Mouse (Mus musculus) G1E (cell line): ENCODE results near the gene Fcgr1. TPM values are rescaled to one million over a fixed set of nuclear protein-coding genes. Genes with fewer than 3 reads are reported as not detected.
"Not testable (repeated sequence)": the region's sequence is repeated elsewhere in the genome, so short reads cannot be mapped to it uniquely, and the experiment has no call there.

Source experiments
- ATAC-seq: 2 replicates; pipeline ENCODE4 v1.8.0; 2016; ENCODE audit warnings: mild to moderate bottlenecking; ENCODE audit not compliant: insufficient number of reproducible peaks, poor library complexity, low FRiP score, severe bottlenecking; ENCODE audit errors: extremely low read depth
- DNase-seq: peaks from one replicate; pipeline ENCODE4 v3.0.0; 2012; ENCODE audit warnings: low spot score
- H3K27me3 ChIP-seq: 2 replicates; pipeline ENCODE4 v1.6.1; 2012; ENCODE audit warnings: mild to moderate bottlenecking, low read length, inconsistent platforms; ENCODE audit not compliant: insufficient read depth
- H3K36me3 ChIP-seq: replicated peaks from 2 replicates; pipeline ENCODE3; 2012; ENCODE audit warnings: mild to moderate bottlenecking, inconsistent platforms
- H3K4me1 ChIP-seq: 2 replicates; pipeline ENCODE4 v1.6.1; 2012; ENCODE audit warnings: low read depth, low read length, inconsistent platforms, mixed read lengths; ENCODE audit not compliant: insufficient read depth
- H3K4me3 ChIP-seq: 2 replicates; pipeline ENCODE4 v1.5.1; 2012; ENCODE audit warnings: low read depth, mild to moderate bottlenecking, inconsistent platforms, low read length, moderate library complexity, mixed read lengths
- H3K9me3 ChIP-seq: replicated peaks from 2 replicates; pipeline ENCODE4 v1.6.1; 2012; ENCODE audit warnings: inconsistent platforms
- CTCF ChIP-seq: IDR thresholded peaks from 2 replicates; pipeline ENCODE4 v1.5.1; 2012; ENCODE audit warnings: low read depth, low read length, inconsistent platforms, mixed read lengths
- GATA1 ChIP-seq: IDR thresholded peaks from 2 replicates; pipeline ENCODE4 v1.6.1; 2012; ENCODE audit warnings: borderline replicate concordance, low read length, inconsistent platforms, mixed read lengths
- GATA2 ChIP-seq: IDR thresholded peaks from 2 replicates; pipeline ENCODE4 v1.6.1; 2012; ENCODE audit warnings: low read depth, low read length, inconsistent platforms, borderline replicate concordance
- POLR2AphosphoS5 ChIP-seq: IDR thresholded peaks from 2 replicates; pipeline ENCODE4 v1.6.1; 2012; ENCODE audit warnings: low read depth, low read length, inconsistent platforms; ENCODE audit not compliant: insufficient replicate concordance
- TAL1 ChIP-seq: conservative IDR thresholded peaks from 2 replicates; pipeline ENCODE4 v1.6.1; 2012; ENCODE audit warnings: low read depth, low read length, inconsistent platforms, mixed read lengths
- polyA plus RNA-seq: library from polyadenylated mRNA; stranded (reverse); fragments of >175 nt; gene quantifications from 2 replicates; pipeline ENCODE4 v1.2.3, GENCODE M21; 2012
- total RNA-seq, 2 experiments: library from RNA; stranded (forward) in 1 of 2; stranded (reverse) in 1 of 2; fragments of 200-1000 nt in 1 of 2; fragments of >200 nt in 1 of 2; fragmentation: Nextera tagmentation in 1 of 2; gene quantifications; 2 replicates each; pipeline ENCODE4 v1.2.3; 2014 to 2017

Fcgr1 gene
- total RNA-seq (2014; fragmentation: Nextera tagmentation) (0.53 TPM in 1 of 2 replicates, not detected in the other), total RNA-seq (2017) (0.12 and 0.16 TPM in 2 replicates), polyA plus RNA-seq (not detected in 2 replicates)

DNA sequence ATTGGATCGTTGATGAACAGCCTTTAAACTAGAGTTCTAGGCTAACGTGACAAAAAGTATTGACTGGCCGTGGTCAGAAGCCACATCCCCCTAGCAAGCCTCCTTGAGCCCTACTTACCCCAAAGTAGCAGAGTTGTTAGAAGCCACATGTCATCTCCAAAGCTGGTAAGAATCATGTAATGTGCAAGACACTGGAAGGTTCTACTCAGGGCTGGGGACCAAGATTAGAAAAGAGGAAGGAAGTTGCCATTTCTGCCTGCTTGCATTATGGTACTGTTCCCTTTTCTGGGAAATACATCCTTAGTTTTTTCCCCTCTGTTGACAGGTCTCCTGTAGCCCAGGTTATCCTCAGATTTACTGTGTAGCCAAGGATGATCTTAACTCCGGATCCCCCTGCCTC is at the start of gene Fcgr1:
Fcgr1 (minus strand) TSS at position 183 of the 400 bp plus-strand sequence.
- H3K36me3 ChIP-seq = no peaks in the 10 kb centered on the region
- ATAC-seq (peak; percentile 57), DNase-seq (no peak)
- H3K27me3 ChIP-seq = peaks cover 9% of the 10 kb centered on the region; the same call in 1 of the 2 replicates
- no peak within 1 kb of the TSS for H3K4me3 ChIP-seq
- H3K4me1 ChIP-seq = peaks cover 10% of the 10 kb centered on the region
- H3K9me3 ChIP-seq = no peaks in the 10 kb centered on the region
- no peak for TF ChIP-seq GATA1
- TF ChIP-seq CTCF = no peak
- TF ChIP-seq GATA2 = no peak
- TF ChIP-seq POLR2AphosphoS5 = no peak
- TF ChIP-seq TAL1 = no peak

DNA sequence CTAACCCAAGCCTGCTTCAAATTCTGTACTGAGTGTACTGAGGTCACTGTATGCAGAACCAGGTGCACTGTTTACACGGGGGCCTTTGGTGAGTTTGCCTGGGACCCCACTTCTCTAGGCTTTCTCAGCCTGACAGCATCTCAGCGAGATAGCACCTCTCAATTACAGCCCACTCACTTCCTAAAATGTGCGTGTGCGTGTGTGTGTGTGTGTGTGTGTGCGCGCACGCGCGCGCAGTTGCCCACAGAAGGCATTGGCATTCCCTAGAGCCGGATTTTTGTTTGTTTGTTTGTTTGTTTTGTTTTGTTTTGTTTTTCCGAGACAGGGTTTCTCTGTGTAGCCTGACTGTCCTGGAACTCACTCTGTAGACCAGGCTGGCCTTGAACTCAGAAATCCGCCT is 48.9 kb upstream of the Fcgr1 start:
- not testable (repeated sequence) for DNase-seq, ATAC-seq
- H3K27me3 ChIP-seq = peaks cover 12% of the 10 kb centered on the region; the same call in 1 of the 2 replicates

DNA sequence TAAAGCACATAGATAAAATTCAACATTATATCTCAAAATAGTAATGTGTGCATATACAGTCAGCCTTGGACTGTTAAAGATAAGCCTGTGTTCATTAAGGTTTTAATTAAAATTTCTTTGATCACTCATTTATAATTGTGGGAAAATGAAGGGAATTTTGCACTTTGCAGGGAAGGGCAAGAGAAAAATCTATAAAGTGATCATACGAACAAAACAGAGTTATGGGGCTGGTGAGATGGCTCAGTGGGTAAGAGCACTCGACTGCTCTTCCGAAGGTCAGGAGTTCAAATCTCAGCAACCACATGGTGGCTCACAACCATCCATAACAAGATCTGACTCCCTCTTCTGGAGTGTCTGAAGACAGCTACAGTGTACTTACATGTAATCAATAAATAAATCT is 48.3 kb upstream of the Fcgr1 start:
- not testable (repeated sequence) for H3K9me3 ChIP-seq, H3K36me3 ChIP-seq, H3K4me1 ChIP-seq, DNase-seq, ATAC-seq, H3K4me3 ChIP-seq
- H3K27me3 ChIP-seq = peaks cover 16% of the 10 kb centered on the region; the same call in 1 of the 2 replicates

More for the DNA sequence above, 48.9 kb upstream of the Fcgr1 start:
- H3K36me3 ChIP-seq, H3K4me1 ChIP-seq, H3K9me3 ChIP-seq, H3K4me3 ChIP-seq: not testable (repeated sequence)

DNA sequence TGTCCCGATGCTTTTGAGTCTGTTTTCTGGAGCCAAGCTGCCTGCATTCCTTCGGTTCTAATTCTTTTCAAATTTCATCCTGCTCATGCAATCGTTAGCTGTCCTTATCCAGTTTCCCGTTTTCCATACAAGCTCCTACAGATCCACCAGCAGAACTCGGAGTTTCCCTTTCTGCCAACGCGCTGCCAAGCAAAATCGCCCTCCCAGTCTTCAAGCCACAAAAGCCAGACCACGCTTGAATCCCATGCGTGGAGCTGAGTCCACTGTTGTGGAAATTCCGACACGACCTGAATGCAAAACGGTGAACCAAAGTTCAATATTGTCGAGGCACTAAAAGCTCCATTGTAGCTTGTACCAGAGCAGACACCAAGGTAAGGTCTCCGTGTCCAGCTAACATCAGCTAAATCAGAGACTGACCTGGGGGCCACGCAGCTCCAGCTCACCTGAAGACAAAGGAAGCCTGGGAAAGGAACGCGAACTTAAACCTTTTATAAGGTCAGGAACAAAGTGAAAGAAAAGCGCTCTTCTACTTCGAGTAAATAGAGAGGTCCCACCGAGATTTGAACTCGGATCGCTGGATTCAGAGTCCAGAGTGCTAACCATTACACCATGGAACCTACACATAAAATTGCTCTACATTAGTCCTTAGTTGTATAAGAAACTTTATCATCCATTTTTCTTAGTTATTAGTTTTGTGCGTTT is 47.0 kb upstream of the Fcgr1 start:
- H3K9me3 ChIP-seq = no peaks in the 10 kb centered on the region
- TF ChIP-seq GATA2 = no peak
- no peak for TF ChIP-seq GATA1
- TF ChIP-seq CTCF = no peak
- TF ChIP-seq TAL1 = no peak
- TF ChIP-seq POLR2AphosphoS5 = no peak
- H3K4me3 ChIP-seq = no peak overlapping the region
- H3K4me1 ChIP-seq = no peaks in the 10 kb centered on the region
- H3K27me3 ChIP-seq = peaks cover 16% of the 10 kb centered on the region; the same call in 1 of the 2 replicates
- H3K36me3 ChIP-seq = no peaks in the 10 kb centered on the region
- ATAC-seq (no peak), DNase-seq (no peak)

DNA sequence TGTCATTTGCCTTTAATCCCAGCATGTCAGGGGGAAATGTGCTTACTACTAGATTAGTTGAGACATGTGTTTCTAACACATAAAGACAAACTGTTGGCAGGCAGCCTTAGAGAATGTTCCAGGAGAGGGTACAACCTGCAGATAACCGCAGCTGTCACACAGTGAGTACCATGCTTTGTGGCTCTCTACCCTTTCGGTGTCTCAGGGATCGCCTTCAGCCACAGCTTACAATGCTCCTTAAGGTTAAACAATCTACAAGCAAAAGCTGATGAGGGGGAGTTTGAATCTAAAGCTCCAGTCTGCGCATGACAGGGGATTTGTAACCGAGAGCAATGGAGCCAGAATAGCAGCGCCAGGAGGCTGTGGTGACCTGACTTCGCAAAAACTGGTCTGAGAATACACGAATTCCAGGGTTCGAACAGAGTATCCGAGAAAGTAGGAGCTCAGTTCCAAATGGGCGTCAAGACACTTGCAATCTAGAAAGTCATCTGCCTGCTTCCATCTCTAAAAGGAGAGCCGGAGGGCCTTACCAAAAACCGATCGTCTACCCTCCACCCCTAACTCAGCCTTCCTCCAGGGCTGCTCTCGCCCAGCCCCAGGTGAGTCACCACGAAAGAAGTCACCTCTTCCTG is 45.2 kb upstream of the Fcgr1 start:
- DNase-seq (no peak), ATAC-seq (no peak)
- Histone ChIP-seq H3K9me3 (no peaks in the 10 kb centered on the region), H3K4me1 (no peaks in the 10 kb centered on the region), H3K4me3 (no peak overlapping the region), H3K27me3 (peaks cover 10% of the 10 kb centered on the region; the same call in 1 of the 2 replicates), H3K36me3 (no peaks in the 10 kb centered on the region)
- TF ChIP-seq CTCF (no peak), POLR2AphosphoS5 (no peak), TAL1 (no peak), GATA1 (no peak), GATA2 (no peak)

DNA sequence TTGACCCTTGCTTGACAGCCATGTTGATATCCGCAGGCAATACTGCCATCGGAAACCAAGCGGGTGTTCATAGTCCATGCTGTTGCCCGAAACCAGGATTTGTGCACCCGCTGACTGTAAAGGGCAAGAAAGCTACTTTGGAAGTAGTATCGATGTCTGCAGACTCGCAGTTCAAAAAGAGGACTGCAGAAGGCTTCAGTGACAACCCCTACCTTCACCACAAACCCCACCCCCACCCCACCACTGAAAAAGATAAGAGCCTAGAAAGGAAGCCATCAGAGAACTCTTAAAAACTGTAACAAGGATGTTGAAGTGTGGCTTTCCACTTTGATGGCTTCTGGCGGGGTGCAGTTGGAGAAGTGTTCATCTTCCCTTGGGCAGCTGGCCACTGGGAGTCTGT is 44.3 kb upstream of the Fcgr1 start:
- no peak for TF ChIP-seq TAL1
- TF ChIP-seq GATA1 = no peak
- TF ChIP-seq GATA2 = no peak
- no peak for TF ChIP-seq POLR2AphosphoS5
- no peak for TF ChIP-seq CTCF
- Histone ChIP-seq H3K4me3 (no peak overlapping the region), H3K9me3 (no peaks in the 10 kb centered on the region), H3K4me1 (no peaks in the 10 kb centered on the region), H3K36me3 (no peaks in the 10 kb centered on the region), H3K27me3 (peaks cover 7% of the 10 kb centered on the region; the same call in 1 of the 2 replicates)
- DNase-seq = no peak
- ATAC-seq = no peak
